Mouse (Mus musculus) E14TG2a.4 (cell line): ENCODE data around the gene Kif1c.

Experiments
- H3K27me3 ChIP-seq: 2 replicates; pipeline ENCODE4 v1.6.1; 2014; ENCODE audit warnings: low read length, control low read depth; ENCODE audit not compliant: insufficient read depth
- H3K36me3 ChIP-seq: 2 replicates; pipeline ENCODE4 v1.6.1; 2014; ENCODE audit warnings: low read length, control low read depth; ENCODE audit not compliant: insufficient read depth
- H3K4me1 ChIP-seq: replicated peaks from 2 replicates; pipeline ENCODE4 v1.6.1; 2014; ENCODE audit warnings: low read depth, low read length, control low read depth
- H3K4me3 ChIP-seq: replicated peaks from 2 replicates; pipeline ENCODE4 v1.5.1; 2014; ENCODE audit warnings: mild to moderate bottlenecking, low read length
- H3K9me3 ChIP-seq: 2 replicates; pipeline ENCODE4 v1.6.1; 2014; ENCODE audit warnings: low read length, control low read depth
- CTCF ChIP-seq: conservative IDR thresholded peaks from 2 replicates; pipeline ENCODE4 v1.5.1; 2014; ENCODE audit warnings: low read length
- NANOG ChIP-seq: IDR thresholded peaks from 2 replicates; pipeline ENCODE4 v1.6.1; 2014; ENCODE audit warnings: borderline replicate concordance, low read length, mixed read lengths
- POU5F1 ChIP-seq: IDR thresholded peaks from 2 replicates; pipeline ENCODE4 v1.6.1; 2014; ENCODE audit warnings: low read length, borderline replicate concordance

Gene Kif1c

GRCm38 (mm10) chr11:70715832-70716231 is 15.5 kb downstream of the Kif1c start:
- H3K27me3 ChIP-seq, result no peaks in the 10 kb centered on the region
- H3K9me3 ChIP-seq, result no peaks in the 10 kb centered on the region
- peaks cover 12% of the 10 kb centered on the region for H3K4me1 ChIP-seq
- H3K4me3 ChIP-seq, result no peak overlapping the region
- no peak for TF ChIP-seq NANOG
- TF ChIP-seq POU5F1, result no peak
- no peak for TF ChIP-seq CTCF
- H3K36me3 ChIP-seq, result peaks cover 77% of the 10 kb centered on the region

GRCm38 (mm10) chr11:70718481-70718880 is 18.1 kb downstream of the Kif1c start:
- no peaks in the 10 kb centered on the region for H3K27me3 ChIP-seq
- H3K9me3 ChIP-seq, result no peaks in the 10 kb centered on the region
- H3K4me3 ChIP-seq, result no peak overlapping the region
- H3K36me3 ChIP-seq, result peaks cover 75% of the 10 kb centered on the region
- no peak for TF ChIP-seq POU5F1
- TF ChIP-seq NANOG, result no peak
- no peak for TF ChIP-seq CTCF
- peaks cover 12% of the 10 kb centered on the region for H3K4me1 ChIP-seq

GRCm38 (mm10) chr11:70720567-70720966 is 20.2 kb downstream of the Kif1c start:
- TF ChIP-seq CTCF, result no peak
- no peak for TF ChIP-seq NANOG
- TF ChIP-seq POU5F1, result no peak

GRCm38 (mm10) chr11:70721072-70721471 is 20.7 kb downstream of the Kif1c start:
- Histone ChIP-seq H3K9me3 (no peaks in the 10 kb centered on the region), H3K4me3 (no peak overlapping the region), H3K4me1 (peaks cover 17% of the 10 kb centered on the region), H3K27me3 (no peaks in the 10 kb centered on the region), H3K36me3 (peaks cover 88% of the 10 kb centered on the region)
- TF ChIP-seq CTCF (no peak), NANOG (no peak), POU5F1 (no peak)

More at GRCm38 (mm10) chr11:70720567-70720966, 20.2 kb downstream of the Kif1c start:
- H3K4me3 ChIP-seq, result no peak overlapping the region
- H3K27me3 ChIP-seq, result no peaks in the 10 kb centered on the region
- no peaks in the 10 kb centered on the region for H3K9me3 ChIP-seq
- peaks cover 86% of the 10 kb centered on the region for H3K36me3 ChIP-seq
- H3K4me1 ChIP-seq, result peaks cover 15% of the 10 kb centered on the region

- Histone ChIP-seq H3K27me3 (no peaks in the 10 kb centered on the region), H3K36me3 (peaks cover 84% of the 10 kb centered on the region), H3K4me1 (peaks cover 18% of the 10 kb centered on the region), H3K4me3 (no peak overlapping the region), H3K9me3 (no peaks in the 10 kb centered on the region)
- TF ChIP-seq CTCF (no peak), NANOG (no peak), POU5F1 (no peak)
These were observed 24.4 kb downstream of the Kif1c start for GRCm38 (mm10) chr11:70724706-70725105.

- no peaks in the 10 kb centered on the region for H3K9me3 ChIP-seq
- peaks cover 65% of the 10 kb centered on the region for H3K36me3 ChIP-seq
- peak overlapping the region; percentile 72 for H3K4me3 ChIP-seq
- TF ChIP-seq POU5F1 (no peak), NANOG (no peak), CTCF (no peak)
- H3K4me1 ChIP-seq, result peaks cover 18% of the 10 kb centered on the region
- no peaks in the 10 kb centered on the region for H3K27me3 ChIP-seq
These were observed 26.2 kb downstream of the Kif1c start for GRCm38 (mm10) chr11:70726585-70726984.

GRCm38 (mm10) chr11:70727385-70727784 is 27.0 kb downstream of the Kif1c start:
- Histone ChIP-seq H3K4me1 (peaks cover 18% of the 10 kb centered on the region), H3K9me3 (no peaks in the 10 kb centered on the region), H3K4me3 (no peak overlapping the region), H3K27me3 (no peaks in the 10 kb centered on the region), H3K36me3 (peaks cover 58% of the 10 kb centered on the region)
- TF ChIP-seq CTCF (no peak), POU5F1 (no peak), NANOG (no peak)

- Histone ChIP-seq H3K27me3 (no peaks in the 10 kb centered on the region), H3K4me1 (peaks cover 15% of the 10 kb centered on the region), H3K9me3 (no peaks in the 10 kb centered on the region), H3K36me3 (peaks cover 31% of the 10 kb centered on the region), H3K4me3 (no peak overlapping the region)
- TF ChIP-seq NANOG, result no peak
These were observed 30.2 kb downstream of the Kif1c start for GRCm38 (mm10) chr11:70730427-70731038.

GRCm38 (mm10) chr11:70731178-70731577 is 30.8 kb downstream of the Kif1c start:
- Histone ChIP-seq H3K4me1 (peaks cover 8% of the 10 kb centered on the region; the same call in 1 of the 2 replicates), H3K36me3 (peaks cover 25% of the 10 kb centered on the region), H3K9me3 (no peaks in the 10 kb centered on the region), H3K27me3 (peaks cover under 1% of the 10 kb centered on the region; the same call in 1 of the 2 replicates), H3K4me3 (no peak overlapping the region)
- TF ChIP-seq NANOG (no peak), POU5F1 (no peak), CTCF (no peak)
